Mouse (Mus musculus): ENCODE data around the gene Ccl5.

The Ccl5 gene

GRCm38 (mm10) chr11:83538705-83539314, 8.5 kb upstream of the Ccl5 start:
- no peak for DNase-seq (ENCODE audit: low spot score in 2 of 2)

- no peak for DNase-seq (ENCODE audit: low spot score in 2 of 2)
Measured at GRCm38 (mm10) chr11:83536831-83537230, 6.5 kb upstream of the Ccl5 start.

GRCm38 (mm10) chr11:83534609-83535423, 4.5 kb upstream of the Ccl5 start:
- no peak for DNase-seq (ENCODE audit: low spot score in 2 of 2)

GRCm38 (mm10) chr11:83534143-83534542, 3.8 kb upstream of the Ccl5 start:
- no peak for DNase-seq (ENCODE audit: low spot score in 2 of 2)

- no peak for DNase-seq (ENCODE audit: low spot score in 2 of 2)
Measured at GRCm38 (mm10) chr11:83533192-83533591, 2.9 kb upstream of the Ccl5 start.

GRCm38 (mm10) chr11:83529024-83529423, 1.3 kb downstream of the Ccl5 start:
- DNase-seq (ENCODE audit: low spot score in 2 of 2) = no peak

- DNase-seq (ENCODE audit: low spot score in 2 of 2) = no peak
Measured at GRCm38 (mm10) chr11:83522075-83522474, 8.2 kb downstream of the Ccl5 start, which contains the start of gene Heatr9. Gene Heatr9, minus strand, starts transcription at chr11:83522175.

GRCm38 (mm10) chr11:83518371-83518770, 11.9 kb downstream of the Ccl5 start:
- DNase-seq (ENCODE audit: low spot score in 2 of 2) = no peak

- DNase-seq (ENCODE audit: low spot score in 2 of 2) = no peak
Measured at GRCm38 (mm10) chr11:83517153-83517552, 13.2 kb downstream of the Ccl5 start.

- DNase-seq (ENCODE audit: low spot score in 2 of 2) = no peak
Measured at GRCm38 (mm10) chr11:83509521-83509920, 20.8 kb downstream of the Ccl5 start.

- no peak for DNase-seq (ENCODE audit: low spot score in 2 of 2)
Measured at GRCm38 (mm10) chr11:83504308-83504707, 26.0 kb downstream of the Ccl5 start.

- DNase-seq (ENCODE audit: low spot score in 2 of 2) = no peak
Measured at GRCm38 (mm10) chr11:83495571-83495970, 34.7 kb downstream of the Ccl5 start.

GRCm38 (mm10) chr11:83491488-83491887, 38.8 kb downstream of the Ccl5 start:
- no peak for DNase-seq (ENCODE audit: low spot score in 2 of 2)
